Mouse (Mus musculus) brain, embryonic 14.5 days (tissue): ENCODE data around the gene Snx13.

Experiments used
- CTCF ChIP-seq: fragments of 200-500 bp; IDR thresholded peaks from 2 replicates; pipeline ENCODE4 v1.5.1; 2012; ENCODE audit warnings: inconsistent platforms, mild to moderate bottlenecking, moderate library complexity, borderline replicate concordance; ENCODE audit not compliant: insufficient read depth, insufficient read length; ENCODE audit errors: extremely low read depth
- POLR2A ChIP-seq: fragments of 200-500 bp; IDR thresholded peaks from 2 replicates; pipeline ENCODE4 v1.6.1; 2012; ENCODE audit warnings: mild to moderate bottlenecking, inconsistent platforms, borderline replicate concordance; ENCODE audit not compliant: poor library complexity, insufficient read depth, insufficient read length, severe bottlenecking; ENCODE audit errors: extremely low read depth

DNA sequence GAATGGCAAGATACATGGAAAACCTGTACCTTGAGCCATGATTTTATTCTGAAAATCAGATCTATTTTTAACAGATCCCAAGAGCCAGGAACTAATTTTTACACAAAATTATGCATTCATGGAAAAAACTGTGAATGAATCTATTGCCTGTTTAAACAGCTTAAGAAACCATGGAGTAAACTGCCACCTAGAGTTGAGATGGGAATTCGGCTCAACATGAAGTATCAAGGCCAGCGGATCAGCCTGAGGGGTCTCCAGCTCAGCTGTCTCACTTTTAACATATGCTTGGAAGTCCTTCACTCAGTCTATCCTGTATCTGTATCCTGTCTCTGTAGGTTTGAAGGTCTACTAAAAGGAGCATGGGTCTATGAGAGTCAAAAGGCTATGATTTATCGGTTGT is 30.9 kb upstream of the Snx13 start:
- peak; percentile 52; the same call in 1 of the 2 replicates for TF ChIP-seq CTCF
- TF ChIP-seq POLR2A, result no peak
